Mouse (Mus musculus) gastrocnemius, adult 18-20 months (tissue): ENCODE measurements at regions not wholly inside any gene's neighbourhood (a gene's known extent, or its start where the extent isn't known, plus 50 kb on each side); places are given as distances from the start of the nearest gene placed in this dataset.

ENCODE experiments used
- DNase-seq: peaks from one replicate; pipeline ENCODE4 v3.0.0; 2021; ENCODE audit warnings: low spot score

DNA sequence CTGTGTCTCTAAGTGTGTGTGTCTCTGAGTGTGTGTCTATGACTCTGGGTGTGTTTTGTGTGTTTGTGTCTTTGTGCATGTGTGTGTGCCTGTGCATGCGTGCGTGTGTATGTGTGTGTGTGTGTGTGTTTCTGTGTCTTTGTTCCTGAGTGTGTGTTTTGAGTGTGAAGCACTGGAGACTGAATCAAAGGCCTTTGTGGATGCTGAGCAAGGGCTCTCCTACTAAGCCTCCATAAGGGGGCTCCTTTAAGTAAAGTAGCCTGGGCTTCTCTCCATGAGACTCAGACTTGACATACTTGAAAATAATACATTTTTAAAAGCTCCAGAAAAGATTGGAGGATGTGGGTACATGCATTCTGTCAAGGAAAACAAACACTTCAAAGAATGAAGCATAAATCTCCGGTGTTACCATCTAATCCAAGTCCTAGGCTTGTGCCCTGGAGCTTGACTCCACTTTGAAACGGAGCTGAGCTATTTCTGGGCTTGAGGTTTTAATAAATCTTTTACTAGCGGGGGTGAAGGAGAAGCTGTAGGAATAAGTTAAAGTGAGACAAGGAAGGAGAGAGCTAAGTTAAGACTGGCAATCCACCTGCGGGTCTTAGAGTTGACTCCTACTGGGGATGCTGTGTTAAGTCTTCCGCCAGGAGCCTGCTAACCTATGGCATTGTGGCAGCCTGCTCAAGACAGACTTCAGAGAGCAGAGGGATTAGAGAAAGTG, 73.8 kb upstream of the Il15 start:
- DNase-seq: no peak

DNA sequence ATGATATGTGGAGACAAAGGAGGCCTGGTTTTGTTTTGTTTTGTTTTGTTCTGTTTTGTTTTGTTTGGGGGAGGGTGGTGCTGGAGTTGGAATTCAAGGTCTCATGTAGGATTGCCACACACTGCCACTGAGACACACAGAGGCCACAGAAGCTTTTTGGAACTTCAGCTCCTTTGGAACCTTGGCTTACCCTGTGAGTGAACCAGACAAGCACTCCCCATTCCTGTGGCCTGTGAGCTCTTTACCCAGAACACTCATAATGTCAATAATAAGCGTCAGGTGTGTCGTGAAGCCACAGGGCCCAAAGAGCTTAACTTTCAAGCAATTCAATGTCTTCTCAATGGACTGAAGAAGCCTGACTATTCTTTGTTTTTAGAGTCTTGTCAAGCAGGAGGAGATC, 70.2 kb upstream of the Il15 start:
- no peak for DNase-seq

DNA sequence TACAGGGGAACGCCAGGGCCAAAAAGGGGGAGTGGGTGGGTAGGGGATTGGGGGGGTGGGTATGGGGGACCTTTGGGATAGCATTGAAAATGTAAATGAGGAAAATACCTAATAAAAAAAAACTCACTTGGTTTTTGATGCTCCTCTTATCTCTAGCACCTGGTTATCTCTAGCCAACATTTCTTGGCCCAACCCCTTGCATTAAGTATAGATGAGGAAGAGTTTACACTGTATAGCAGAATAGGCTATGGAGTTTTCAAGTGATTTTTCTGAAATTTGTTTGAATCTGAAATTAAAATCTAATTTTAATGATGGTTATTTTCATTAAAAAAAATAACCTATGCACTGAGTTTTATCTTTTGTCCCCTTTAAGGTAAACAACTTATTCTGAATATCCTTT, 68.8 kb upstream of the Il15 start:
- no peak for DNase-seq

DNA sequence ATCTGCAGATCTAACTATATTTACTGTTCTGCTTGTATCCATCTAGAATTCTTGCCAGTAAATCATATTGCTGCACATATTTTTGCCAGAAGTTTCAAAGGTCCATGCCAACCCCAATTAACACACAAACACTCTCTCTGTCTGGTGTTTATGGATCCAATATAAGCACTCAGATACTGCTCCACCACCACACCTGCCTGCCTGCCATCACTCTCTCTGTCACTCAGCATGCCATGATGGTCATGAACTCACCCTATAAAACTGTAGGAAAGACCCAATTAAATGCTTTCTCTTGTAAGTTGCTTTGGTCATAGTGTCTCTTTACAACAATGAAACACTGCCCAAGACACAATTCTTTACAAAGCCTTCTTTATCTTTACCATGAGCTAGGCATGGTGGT, 66.8 kb upstream of the Il15 start:
- no peak for DNase-seq

DNA sequence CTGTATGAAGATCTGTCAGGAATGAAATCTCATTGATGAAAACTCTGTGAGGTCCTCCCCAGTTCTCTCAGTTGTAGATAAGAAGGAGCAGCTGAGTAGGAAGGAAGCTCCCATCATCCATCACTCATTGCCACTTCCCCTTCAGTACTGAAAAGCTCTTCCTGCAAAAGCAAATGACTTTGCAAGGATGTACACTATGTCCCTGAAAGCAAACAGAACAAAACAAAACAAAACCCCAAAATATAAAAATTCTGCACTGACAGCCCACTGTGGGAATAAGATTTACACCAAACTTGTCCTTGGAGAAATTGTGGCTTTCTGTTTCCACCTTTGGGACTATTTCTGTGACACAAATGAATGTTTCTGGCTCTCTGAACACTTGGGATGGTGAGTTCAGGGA, 59.8 kb upstream of the Il15 start:
- no peak for DNase-seq

DNA sequence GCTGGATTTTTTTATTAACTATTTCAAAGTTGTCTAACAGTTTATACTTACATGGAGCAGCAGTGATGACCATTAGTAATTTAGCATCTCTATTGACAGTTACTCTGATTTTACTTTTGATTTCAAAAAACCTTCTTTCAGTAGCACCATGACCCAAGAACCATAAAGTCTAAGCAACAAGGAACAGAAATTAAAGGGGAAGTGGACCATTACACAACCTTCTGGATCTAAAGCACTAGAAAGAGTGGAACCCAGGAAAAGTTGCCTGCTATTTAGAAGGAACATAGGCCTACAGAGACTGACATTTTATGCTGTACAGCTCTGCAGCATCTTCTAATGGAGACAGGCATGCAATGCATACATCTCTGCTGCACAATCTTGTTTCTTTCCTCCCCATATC, 56.0 kb upstream of the Il15 start:
- DNase-seq: no peak

DNA sequence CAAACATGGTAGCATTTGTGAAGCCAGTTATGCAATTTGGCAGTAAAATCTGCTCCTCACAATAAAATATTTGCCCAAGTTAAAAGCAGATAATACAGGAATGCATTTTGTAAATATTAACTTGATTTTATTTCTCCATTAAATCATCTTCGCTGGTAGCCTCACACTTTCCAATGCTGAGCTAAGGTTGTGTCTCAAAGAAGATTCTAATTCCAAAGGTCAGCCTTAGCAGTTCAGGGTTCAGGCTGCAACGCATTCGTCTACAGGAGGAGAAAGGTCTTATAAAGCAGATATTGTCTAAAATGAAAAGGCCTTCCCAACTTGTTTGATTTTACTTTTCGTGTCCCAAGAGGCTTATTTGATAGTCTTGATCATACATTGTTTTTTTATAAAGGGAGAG, 51.0 kb upstream of the Il15 start:
- no peak for DNase-seq
